Mouse (Mus musculus): ENCODE results near the gene Grin2d.
A peak's percentile ranks its signal among the peaks of the same experiment; 100 is the strongest.

Grin2d gene

GRCm38 (mm10) chr7:45784524-45785372, 93.4 kb downstream of the Grin2d start, which contains the start of gene Sult2b1:
TSS of gene Sult2b1 (minus strand) at chr7:45784669.
- DNase-seq (ENCODE audit: low read depth, low spot score), result no peak

GRCm38 (mm10) chr7:45783511-45784091, 94.6 kb downstream of the Grin2d start, which contains the start of gene Lmtk3:
TSS of gene Lmtk3 (plus strand) at chr7:45783738.
- peak; percentile 88 for DNase-seq (ENCODE audit: low read depth, low spot score)

GRCm38 (mm10) chr7:45782271-45782670, 95.9 kb downstream of the Grin2d start:
- no peak for DNase-seq (ENCODE audit: low read depth, low spot score)
